Mouse (Mus musculus): ENCODE results near the gene Icam1.

DNA sequence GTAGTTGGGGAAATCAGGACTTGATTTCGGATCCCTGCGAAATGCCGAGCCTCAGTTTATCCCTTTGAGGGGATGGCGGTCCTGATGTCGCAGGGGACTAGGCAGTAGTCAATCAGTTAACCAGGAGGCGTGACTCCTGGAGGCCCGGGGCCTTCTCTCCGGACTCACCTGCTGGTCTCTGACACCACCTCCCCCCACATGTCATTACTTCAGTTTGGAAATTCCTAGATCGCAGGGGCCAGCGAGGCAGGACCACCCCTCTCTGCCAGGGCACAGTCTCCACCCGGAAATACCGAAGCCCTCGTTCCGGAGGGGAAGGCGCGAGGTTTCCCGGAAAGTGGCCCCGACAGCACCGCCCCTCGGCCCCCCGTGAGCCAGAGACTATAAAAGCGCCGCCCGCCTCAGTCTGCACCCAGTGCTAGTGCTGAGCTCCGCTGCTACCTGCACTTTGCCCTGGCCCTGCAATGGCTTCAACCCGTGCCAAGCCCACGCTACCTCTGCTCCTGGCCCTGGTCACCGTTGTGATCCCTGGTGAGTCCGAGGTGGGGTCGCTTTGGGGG, at the start of gene Icam1:
- TF ChIP-seq CTCF (IDR thresholded peaks at IDR 0.05; ENCODE audit: borderline replicate concordance, insufficient read depth, low read length), result no peak
- TF ChIP-seq POLR2A (IDR thresholded peaks at IDR 0.05; ENCODE audit: low read depth, low read length), result peak; percentile 88
